Mouse (Mus musculus): ENCODE measurements at regions not wholly inside any gene's neighbourhood (a gene's known extent, or its start where the extent isn't known, plus 50 kb on each side); places are given as distances from the start of the nearest gene placed in this dataset.

GRCm38 (mm10) chr1:169374686-169375085 is 156.6 kb downstream of the Nuf2 start:
- Histone ChIP-seq H3K9ac (ENCODE audit: low read depth, low read length) (no peak overlapping the region), H3K36me3 (ENCODE audit: control insufficient read depth, insufficient read depth, low read length) (no peaks in the 10 kb centered on the region), H3K79me2 (ENCODE audit: control insufficient read depth, insufficient read depth, low read length) (no peaks in the 10 kb centered on the region), H3K4me1 (ENCODE audit: control insufficient read depth, insufficient read depth, low read length) (no peaks in the 10 kb centered on the region), H3K4me3 (ENCODE audit: insufficient read depth, low read depth, low read length) (no peak overlapping the region), H3K27me3 (ENCODE audit: control insufficient read depth, insufficient read depth, low read length) (no peaks in the 10 kb centered on the region), H3K27ac (replicated peaks; ENCODE audit: insufficient read depth, low read depth, low read length) (no peak overlapping the region)
- DNase-seq (ENCODE audit: extremely low read depth, low read depth, low spot score), result no peak
- no peak for TF ChIP-seq POLR2A (IDR thresholded peaks at IDR 0.05; ENCODE audit: extremely low read depth, insufficient read depth, low read length)
- no peak for TF ChIP-seq CTCF (IDR thresholded peaks at IDR 0.05; ENCODE audit: low read depth, low read length)
- 75% methylated on average over 1 of the region's 1 CpGs for WGBS

DNA sequence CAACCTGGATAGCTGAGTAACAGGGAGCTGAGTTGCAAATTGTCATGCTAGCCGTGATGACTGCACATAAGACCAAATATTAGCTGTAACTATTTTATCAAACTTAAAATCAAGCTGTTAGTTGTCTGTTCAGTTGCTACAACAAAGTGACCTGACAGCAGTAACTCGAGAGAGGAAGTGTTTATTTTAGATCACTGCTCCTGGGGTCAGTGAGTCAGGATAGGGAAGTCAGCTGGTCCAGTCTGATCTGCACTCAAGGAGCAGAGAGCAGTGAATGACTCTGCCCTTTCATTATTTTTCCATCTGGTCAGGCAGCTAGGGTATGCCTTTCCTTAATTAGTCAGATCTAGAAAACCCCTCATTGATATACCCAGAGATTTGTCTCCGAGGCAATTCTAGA is 162.5 kb downstream of the Nuf2 start:
- DNase-seq (ENCODE audit: extremely low read depth, low read depth, low spot score), result no peak
- no peak overlapping the region for H3K27ac ChIP-seq (replicated peaks; ENCODE audit: insufficient read depth, low read depth, low read length)
- no peaks in the 10 kb centered on the region for H3K36me3 ChIP-seq (ENCODE audit: control insufficient read depth, insufficient read depth, low read length)
- H3K27me3 ChIP-seq (ENCODE audit: control insufficient read depth, insufficient read depth, low read length), result no peaks in the 10 kb centered on the region
- H3K4me3 ChIP-seq (ENCODE audit: insufficient read depth, low read depth, low read length), result no peak overlapping the region
- H3K9ac ChIP-seq (ENCODE audit: low read depth, low read length), result no peak overlapping the region
- TF ChIP-seq POLR2A (IDR thresholded peaks at IDR 0.05; ENCODE audit: extremely low read depth, insufficient read depth, low read length) (no peak), CTCF (IDR thresholded peaks at IDR 0.05; ENCODE audit: low read depth, low read length) (no peak)
- WGBS, result 31% methylated on average over 3 of the region's 3 CpGs
- no peaks in the 10 kb centered on the region for H3K79me2 ChIP-seq (ENCODE audit: control insufficient read depth, insufficient read depth, low read length)
- no peaks in the 10 kb centered on the region for H3K4me1 ChIP-seq (ENCODE audit: control insufficient read depth, insufficient read depth, low read length)

- Histone ChIP-seq H3K4me1 (ENCODE audit: control insufficient read depth, insufficient read depth, low read length) (no peaks in the 10 kb centered on the region), H3K4me3 (ENCODE audit: insufficient read depth, low read depth, low read length) (no peak overlapping the region), H3K36me3 (ENCODE audit: control insufficient read depth, insufficient read depth, low read length) (no peaks in the 10 kb centered on the region), H3K27ac (replicated peaks; ENCODE audit: insufficient read depth, low read depth, low read length) (no peak overlapping the region), H3K27me3 (ENCODE audit: control insufficient read depth, insufficient read depth, low read length) (no peaks in the 10 kb centered on the region), H3K9ac (ENCODE audit: low read depth, low read length) (no peak overlapping the region), H3K79me2 (ENCODE audit: control insufficient read depth, insufficient read depth, low read length) (no peaks in the 10 kb centered on the region)
- WGBS, result 69% methylated on average over 10 of the region's 10 CpGs
- TF ChIP-seq POLR2A (IDR thresholded peaks at IDR 0.05; ENCODE audit: extremely low read depth, insufficient read depth, low read length) (no peak), CTCF (IDR thresholded peaks at IDR 0.05; ENCODE audit: low read depth, low read length) (no peak)
- DNase-seq (ENCODE audit: extremely low read depth, low read depth, low spot score), result no peak
Observed at GRCm38 (mm10) chr1:169367772-169368501, 163.3 kb downstream of the Nuf2 start.

DNA sequence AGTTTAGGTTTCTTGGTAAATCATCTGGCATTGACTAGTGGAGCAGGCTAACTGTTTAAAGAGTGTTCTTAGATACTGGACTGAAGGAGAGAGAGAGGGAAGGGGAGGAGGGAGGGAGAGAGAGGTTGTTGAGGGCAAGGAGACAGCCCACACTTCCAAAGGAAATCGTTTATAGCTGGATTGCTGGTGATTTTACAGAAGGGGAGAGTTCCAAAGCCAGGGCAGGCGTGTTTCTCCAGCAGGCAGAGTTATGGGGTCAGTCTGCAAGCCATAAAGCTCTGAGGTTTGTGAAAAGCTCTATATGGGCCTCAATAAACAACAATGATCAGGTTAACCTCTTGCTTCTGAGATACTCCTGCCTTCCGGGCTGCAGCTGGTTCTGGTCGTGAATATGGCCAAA is 163.9 kb downstream of the Nuf2 start:
- Histone ChIP-seq H3K79me2 (ENCODE audit: control insufficient read depth, insufficient read depth, low read length) (no peaks in the 10 kb centered on the region), H3K27ac (replicated peaks; ENCODE audit: insufficient read depth, low read depth, low read length) (no peak overlapping the region), H3K4me1 (ENCODE audit: control insufficient read depth, insufficient read depth, low read length) (no peaks in the 10 kb centered on the region), H3K36me3 (ENCODE audit: control insufficient read depth, insufficient read depth, low read length) (no peaks in the 10 kb centered on the region), H3K9ac (ENCODE audit: low read depth, low read length) (no peak overlapping the region), H3K4me3 (ENCODE audit: insufficient read depth, low read depth, low read length) (no peak overlapping the region), H3K27me3 (ENCODE audit: control insufficient read depth, insufficient read depth, low read length) (no peaks in the 10 kb centered on the region)
- 58% methylated on average over 4 of the region's 4 CpGs for WGBS
- TF ChIP-seq CTCF (IDR thresholded peaks at IDR 0.05; ENCODE audit: low read depth, low read length) (no peak), POLR2A (IDR thresholded peaks at IDR 0.05; ENCODE audit: extremely low read depth, insufficient read depth, low read length) (no peak)
- no peak for DNase-seq (ENCODE audit: extremely low read depth, low read depth, low spot score)

- H3K4me3 ChIP-seq (ENCODE audit: insufficient read depth, low read depth, low read length), result no peak overlapping the region
- no peak for DNase-seq (ENCODE audit: extremely low read depth, low read depth, low spot score)
- H3K27me3 ChIP-seq (ENCODE audit: control insufficient read depth, insufficient read depth, low read length), result no peaks in the 10 kb centered on the region
- WGBS, result 77% methylated on average over 4 of the region's 4 CpGs
- H3K9ac ChIP-seq (ENCODE audit: low read depth, low read length), result no peak overlapping the region
- TF ChIP-seq POLR2A (IDR thresholded peaks at IDR 0.05; ENCODE audit: extremely low read depth, insufficient read depth, low read length), result no peak
- H3K4me1 ChIP-seq (ENCODE audit: control insufficient read depth, insufficient read depth, low read length), result no peaks in the 10 kb centered on the region
- H3K36me3 ChIP-seq (ENCODE audit: control insufficient read depth, insufficient read depth, low read length), result no peaks in the 10 kb centered on the region
- no peaks in the 10 kb centered on the region for H3K79me2 ChIP-seq (ENCODE audit: control insufficient read depth, insufficient read depth, low read length)
- H3K27ac ChIP-seq (replicated peaks; ENCODE audit: insufficient read depth, low read depth, low read length), result no peak overlapping the region
Observed at GRCm38 (mm10) chr1:169362564-169362963, 168.7 kb downstream of the Nuf2 start.

- no peaks in the 10 kb centered on the region for H3K36me3 ChIP-seq (ENCODE audit: control insufficient read depth, insufficient read depth, low read length)
- no peak for DNase-seq (ENCODE audit: extremely low read depth, low read depth, low spot score)
- no peaks in the 10 kb centered on the region for H3K4me1 ChIP-seq (ENCODE audit: control insufficient read depth, insufficient read depth, low read length)
- H3K27ac ChIP-seq (replicated peaks; ENCODE audit: insufficient read depth, low read depth, low read length), result no peak overlapping the region
- no peak overlapping the region for H3K9ac ChIP-seq (ENCODE audit: low read depth, low read length)
- no peak overlapping the region for H3K4me3 ChIP-seq (ENCODE audit: insufficient read depth, low read depth, low read length)
- no peaks in the 10 kb centered on the region for H3K27me3 ChIP-seq (ENCODE audit: control insufficient read depth, insufficient read depth, low read length)
- no peaks in the 10 kb centered on the region for H3K79me2 ChIP-seq (ENCODE audit: control insufficient read depth, insufficient read depth, low read length)
- no peak for TF ChIP-seq CTCF (IDR thresholded peaks at IDR 0.05; ENCODE audit: low read depth, low read length)
- TF ChIP-seq POLR2A (IDR thresholded peaks at IDR 0.05; ENCODE audit: extremely low read depth, insufficient read depth, low read length), result no peak
- 65% methylated on average over 6 of the region's 6 CpGs for WGBS
Observed at GRCm38 (mm10) chr1:169357652-169358241, 173.5 kb downstream of the Nuf2 start.

Measured in liver, adult 2 months (tissue).